Mouse (Mus musculus) limb, embryonic 13.5 days (tissue): ENCODE measurements around the gene Nrde2. TPM values are rescaled to one million over a fixed set of nuclear protein-coding genes. Genes with fewer than 3 reads are reported as not detected.

ENCODE experiments used
- polyA plus RNA-seq: library from polyadenylated mRNA; unstranded; fragments of >200 nt; fragmentation: Nextera tagmentation; extraction: Ambion mirVana; gene quantifications from 2 replicates; pipeline ENCODE4 v1.2.1, GENCODE M21; 2015

Nrde2 gene
- polyA plus RNA-seq, 1 experiment from 2014 or later, result 15.2 TPM

Other genes starting within 250 kb of the Nrde2 start
- gene Kcnk13, start 195.2 kb downstream of the Nrde2 start, polyA plus RNA-seq, result 2.4 and 2.7 TPM in 2 replicates
- 292 and 295 TPM in 2 replicates for gene Psmc1, start 49.5 kb downstream of the Nrde2 start, polyA plus RNA-seq
- 1,164 and 1,190 TPM in 2 replicates for gene Calm1, start 39.8 kb upstream of the Nrde2 start, polyA plus RNA-seq